Mouse (Mus musculus) MEL (cell line): ENCODE results near the gene Spen.

Experiments
- CTCF ChIP-seq, 3 experiments: IDR thresholded peaks in 2 of 3; conservative IDR thresholded peaks in 1 of 3; 2 replicates each; pipeline ENCODE4 v1.5.1; 2011 to 2012; ENCODE audit warnings: low read length in 3 of 3, low read depth in 2 of 3, mild to moderate bottlenecking in 2 of 3, improper control_type of control experiment in 1 of 3, inconsistent platforms in 1 of 3, mixed read lengths in 1 of 3, moderate library complexity in 1 of 3; ENCODE audit not compliant: control insufficient read depth in 1 of 3, insufficient read depth in 1 of 3, poor library complexity in 1 of 3, severe bottlenecking in 1 of 3
- ELF1 ChIP-seq: IDR thresholded peaks from 2 replicates; pipeline ENCODE4 v1.6.1; 2014; ENCODE audit warnings: low read depth, mild to moderate bottlenecking, inconsistent platforms, low read length, improper control_type of control experiment, moderate library complexity
- ETS1 ChIP-seq: IDR thresholded peaks from 2 replicates; pipeline ENCODE4 v1.6.1; 2012; ENCODE audit warnings: low read depth, mild to moderate bottlenecking, inconsistent platforms, low read length, improper control_type of control experiment, moderate library complexity
- MXI1 ChIP-seq: IDR thresholded peaks from 2 replicates; pipeline ENCODE4 v1.6.1; 2011; ENCODE audit warnings: mild to moderate bottlenecking, low read depth, low read length, improper control_type of control experiment
- MYC ChIP-seq: IDR thresholded peaks from 2 replicates; pipeline ENCODE4 v1.6.1; 2011; ENCODE audit warnings: low read depth, mild to moderate bottlenecking, low read length, improper control_type of control experiment, moderate library complexity
- POLR2A ChIP-seq, 2 experiments: IDR thresholded peaks; 2 replicates each; pipeline ENCODE4 v1.6.1; 2011 to 2012; ENCODE audit warnings: low read length in 2 of 2, mild to moderate bottlenecking in 2 of 2, control low read depth in 1 of 2, improper control_type of control experiment in 1 of 2, low read depth in 1 of 2, moderate library complexity in 1 of 2; ENCODE audit not compliant: control insufficient read depth in 1 of 2, insufficient read depth in 1 of 2, poor library complexity in 1 of 2
- TCF12 ChIP-seq: IDR thresholded peaks from 2 replicates; pipeline ENCODE4 v1.6.1; 2014; ENCODE audit warnings: low read depth, mild to moderate bottlenecking, inconsistent platforms, low read length, improper control_type of control experiment, moderate library complexity

- TF ChIP-seq POLR2A (IDR thresholded peaks at IDR 0.05; ENCODE audit: control insufficient read depth in 1 of 2, insufficient read depth in 1 of 2, low read depth in 1 of 2, low read length in 2 of 2, poor library complexity in 1 of 2) (no peak), ELF1 (no peak), MYC (no peak), TCF12 (no peak), CTCF (IDR thresholded peaks at IDR 0.05 in 2 of 3, conservative IDR thresholded peaks at IDR 0.05 in 1 of 3; ENCODE audit: control insufficient read depth in 1 of 3, insufficient read depth in 1 of 3, low read depth in 2 of 3, low read length in 3 of 3, poor library complexity in 1 of 3, severe bottlenecking in 1 of 3) (no peak), ETS1 (no peak), MXI1 (no peak)
These were observed 65.6 kb downstream of the Spen start for GRCm38 (mm10) chr4:141472641-141473321.
